Mouse (Mus musculus): ENCODE data around the gene Efcab9.
"Not testable (repeated sequence)": the region's sequence is repeated elsewhere in the genome, so short reads cannot be mapped to it uniquely, and the experiment has no call there.

The Efcab9 gene

DNA sequence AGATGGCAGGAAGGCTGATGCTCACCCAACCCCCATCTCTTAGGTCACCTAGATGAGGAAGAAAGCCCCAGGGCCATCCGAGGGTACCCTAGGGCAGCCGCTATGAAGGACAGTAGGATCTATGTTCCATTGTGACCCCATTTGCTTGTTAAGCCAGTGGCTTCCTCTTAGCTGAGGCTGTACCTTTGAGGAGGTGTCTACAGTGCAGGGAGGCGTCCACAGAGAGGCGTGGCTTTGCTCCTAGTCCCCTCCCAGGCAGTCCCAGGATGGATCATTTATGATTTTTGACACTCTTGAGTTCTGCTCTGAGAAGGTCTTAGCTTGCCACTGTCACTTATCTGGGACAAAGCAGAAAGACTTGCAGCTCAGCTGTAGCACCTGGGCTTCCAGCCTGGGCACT, 7.0 kb upstream of the Efcab9 start:
- no peak for DNase-seq (ENCODE audit: low spot score in 2 of 2)

- no peak for DNase-seq (ENCODE audit: low spot score in 2 of 2)
Observed at GRCm38 (mm10) chr11:32538435-32538834, 6.6 kb upstream of the Efcab9 start.

GRCm38 (mm10) chr11:32536954-32537353, 5.1 kb upstream of the Efcab9 start:
- DNase-seq (ENCODE audit: low spot score in 2 of 2): no peak

DNA sequence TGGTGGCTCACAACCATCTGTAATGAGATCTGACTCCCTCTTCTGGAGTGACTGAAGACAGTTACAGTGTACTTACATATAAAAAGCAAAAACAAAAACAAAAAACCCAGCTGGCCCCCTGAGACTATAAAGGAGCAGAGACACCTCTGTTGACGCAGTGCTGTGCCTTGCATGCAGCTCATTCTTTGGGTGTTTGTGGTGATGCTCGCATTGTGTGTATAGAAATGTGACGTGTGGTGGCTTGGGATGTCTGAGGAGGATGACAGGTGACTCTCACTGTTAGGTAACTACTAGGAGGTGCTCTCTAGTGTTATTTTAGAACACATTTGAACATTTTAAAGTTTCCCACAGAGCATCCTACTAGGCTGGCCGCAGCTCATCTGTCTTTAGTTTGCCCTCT, 3.8 kb upstream of the Efcab9 start:
- DNase-seq (ENCODE audit: low spot score in 2 of 2): no peak

GRCm38 (mm10) chr11:32534453-32535075, 2.7 kb upstream of the Efcab9 start:
- no peak for DNase-seq (ENCODE audit: low spot score in 2 of 2)

GRCm38 (mm10) chr11:32533482-32534261, 1.8 kb upstream of the Efcab9 start:
- DNase-seq (ENCODE audit: low spot score in 2 of 2): no peak

DNA sequence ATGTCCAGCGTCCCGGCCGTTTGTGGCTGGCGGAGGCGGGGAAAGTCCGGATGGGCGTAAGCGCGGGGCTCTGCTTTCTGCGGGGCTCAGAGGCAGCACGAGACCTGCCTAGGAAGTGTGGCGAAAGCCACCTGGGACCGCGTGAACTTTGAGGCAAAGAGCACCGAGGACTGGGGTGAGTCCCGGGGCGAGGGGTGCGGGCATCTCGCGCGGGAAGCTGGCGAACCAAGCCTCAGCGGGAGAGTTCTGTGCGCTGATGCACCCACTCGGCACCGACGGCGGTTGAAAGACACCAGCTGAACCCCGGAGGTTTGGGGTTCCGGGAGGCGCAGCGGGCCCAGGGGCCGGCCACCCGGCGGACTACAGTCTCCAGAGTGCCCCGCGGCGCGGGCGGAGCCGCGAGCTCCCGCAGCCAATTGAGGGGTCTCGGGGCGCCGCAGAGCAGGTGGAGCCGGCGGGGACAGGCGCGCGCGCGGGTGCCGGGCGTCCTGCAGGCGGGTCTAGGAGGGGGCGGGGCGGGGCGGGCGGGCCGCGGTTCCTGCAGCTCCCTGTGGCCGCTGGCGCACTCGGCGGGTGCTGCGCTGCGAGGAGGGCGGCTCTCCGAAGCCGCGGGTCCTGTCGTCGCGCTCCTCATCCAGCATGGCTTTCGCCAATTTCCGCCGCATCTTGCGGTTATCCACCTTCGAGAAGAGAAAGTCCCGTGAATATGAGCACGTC, 1.0 kb upstream of the Efcab9 start, which contains the start of gene Stk10:
Gene Stk10, plus strand, starts transcription at position 541 of the 717 bp plus-strand sequence.
- peak; percentile 79 to 84 for DNase-seq (ENCODE audit: low spot score in 2 of 2)

DNA sequence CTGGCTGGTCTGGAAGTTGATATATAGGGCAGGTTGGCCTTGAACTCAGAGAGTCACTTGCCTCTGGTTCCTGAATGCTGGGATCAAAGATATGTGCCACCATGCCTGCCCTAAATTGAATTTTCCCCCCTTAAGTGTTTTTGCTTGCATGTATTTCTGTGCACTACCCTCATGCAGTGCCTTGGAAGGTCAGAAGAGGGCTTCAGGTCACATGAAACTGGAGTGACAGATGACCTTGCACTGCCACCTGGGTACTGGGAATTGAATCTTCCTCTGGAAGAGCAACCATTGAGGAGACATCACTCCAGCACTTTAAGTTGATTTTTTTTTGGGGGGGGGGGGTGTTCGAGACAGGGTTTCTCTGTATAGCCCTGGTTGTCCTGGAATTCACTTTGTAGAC, 1.7 kb downstream of the Efcab9 start:
- DNase-seq (ENCODE audit: low spot score in 2 of 2): no peak

DNA sequence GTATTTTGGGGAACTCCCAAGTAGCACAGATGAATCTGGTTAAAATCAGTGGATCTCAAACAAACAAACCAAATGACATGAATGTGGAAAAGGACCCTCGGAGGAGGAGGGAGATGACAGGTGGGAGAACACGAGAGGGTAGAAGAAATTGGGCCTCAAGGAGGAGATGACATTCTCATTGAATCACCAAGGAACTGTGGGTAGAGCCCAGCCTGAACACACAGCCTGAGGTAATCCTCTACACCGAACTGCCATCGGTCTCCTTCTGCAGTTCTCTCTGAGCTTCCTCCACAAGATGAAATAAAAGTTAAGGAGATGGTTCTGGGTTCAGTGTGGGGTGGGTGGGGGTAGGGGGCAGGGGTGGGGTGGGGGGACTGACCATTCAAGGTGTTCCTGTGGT, 4.9 kb downstream of the Efcab9 start:
- DNase-seq (ENCODE audit: low spot score in 2 of 2): no peak

- no peak for DNase-seq (ENCODE audit: low spot score in 2 of 2)
Observed at GRCm38 (mm10) chr11:32524122-32524920, 7.6 kb downstream of the Efcab9 start.

DNA sequence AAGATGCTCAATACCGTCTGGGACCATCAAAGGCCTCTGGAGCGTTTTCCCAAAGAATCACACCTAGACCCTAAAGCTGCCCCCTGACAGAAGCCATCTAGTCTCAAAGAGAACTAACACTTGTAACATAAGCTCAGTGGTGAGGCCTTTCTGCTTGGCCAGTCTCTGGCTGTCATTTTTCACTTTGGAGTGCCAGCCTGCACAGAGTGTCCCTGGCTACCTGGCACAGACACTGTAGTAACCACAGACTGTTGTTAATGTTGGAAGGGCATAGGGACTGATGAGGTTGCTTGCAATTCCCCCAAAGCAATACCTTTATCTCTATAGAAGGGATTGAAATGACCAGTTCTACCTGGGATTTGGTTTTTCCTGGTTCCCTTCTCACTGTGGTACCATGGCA, 10.6 kb downstream of the Efcab9 start:
- DNase-seq (ENCODE audit: low spot score in 2 of 2): no peak

- no peak for DNase-seq (ENCODE audit: low spot score in 2 of 2)
Observed at GRCm38 (mm10) chr11:32519354-32519753, 12.5 kb downstream of the Efcab9 start.

GRCm38 (mm10) chr11:32518770-32519169, 13.1 kb downstream of the Efcab9 start:
- DNase-seq (ENCODE audit: low spot score in 2 of 2): no peak

DNA sequence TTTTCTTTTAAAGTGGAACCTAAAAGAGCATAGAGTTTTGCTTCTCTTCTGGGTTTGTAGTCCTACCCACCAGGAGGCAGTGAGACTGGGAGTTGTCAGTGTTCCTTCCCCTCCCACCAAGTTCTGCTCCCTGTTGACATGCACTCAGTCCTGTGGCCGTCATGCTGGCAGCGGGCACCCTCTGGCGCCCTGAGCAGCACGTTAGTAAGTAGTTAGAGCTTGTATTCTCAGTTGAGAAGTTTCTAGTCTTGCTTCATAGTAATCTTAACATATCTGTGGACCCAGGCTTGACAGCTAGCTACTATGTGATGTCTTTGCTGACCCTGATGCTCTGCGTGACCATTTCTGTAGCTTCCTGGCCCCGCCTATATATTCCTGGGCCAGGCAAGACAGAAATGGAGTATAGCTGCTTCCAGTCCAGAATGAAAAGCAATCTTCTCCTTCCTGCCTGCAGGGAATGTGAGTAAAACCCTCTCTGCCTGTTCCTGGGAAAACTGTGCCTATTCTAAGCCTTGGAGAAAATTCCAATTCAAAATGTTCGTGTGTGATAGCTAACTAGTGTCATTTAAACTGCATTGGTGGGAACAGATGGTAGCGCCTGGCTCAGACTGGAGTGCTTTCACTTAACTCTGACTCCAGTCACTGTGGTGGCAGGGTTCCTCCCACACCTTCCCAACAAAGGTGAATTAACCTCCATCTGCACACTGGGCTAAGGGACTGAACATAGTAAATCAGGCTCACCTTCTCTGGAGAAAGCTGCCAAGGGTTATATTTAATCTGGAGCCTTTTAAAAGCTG, 14.8 kb downstream of the Efcab9 start:
- no peak for DNase-seq (ENCODE audit: low spot score in 2 of 2)

GRCm38 (mm10) chr11:32516091-32516490, 15.8 kb downstream of the Efcab9 start:
- DNase-seq (ENCODE audit: low spot score in 2 of 2): no peak

DNA sequence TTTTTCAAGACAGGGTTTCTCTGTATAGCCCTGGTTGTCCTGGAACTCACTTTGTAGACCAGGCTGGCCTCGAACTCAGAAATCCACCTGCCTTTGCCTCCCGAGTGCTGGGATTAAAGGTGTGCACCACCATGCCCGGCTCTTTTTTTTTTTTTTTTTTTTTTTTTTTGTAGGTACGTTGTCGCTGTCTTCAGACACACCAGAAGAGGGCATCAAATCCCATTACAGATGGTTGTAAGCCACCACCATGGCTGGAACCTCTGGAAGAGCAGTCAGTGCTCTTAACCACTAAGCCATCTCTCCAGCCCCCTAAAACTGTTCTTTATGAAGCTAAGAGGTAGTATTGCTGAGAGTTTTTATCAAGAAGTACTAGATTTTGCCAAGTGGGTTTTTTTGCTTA, 17.0 kb downstream of the Efcab9 start:
- DNase-seq (ENCODE audit: low spot score in 2 of 2): not testable (repeated sequence)

GRCm38 (mm10) chr11:32510930-32511329, 21.0 kb downstream of the Efcab9 start:
- no peak for DNase-seq (ENCODE audit: low spot score in 2 of 2)

- no peak for DNase-seq (ENCODE audit: low spot score in 2 of 2)
Observed at GRCm38 (mm10) chr11:32505091-32505739, 26.7 kb downstream of the Efcab9 start.

DNA sequence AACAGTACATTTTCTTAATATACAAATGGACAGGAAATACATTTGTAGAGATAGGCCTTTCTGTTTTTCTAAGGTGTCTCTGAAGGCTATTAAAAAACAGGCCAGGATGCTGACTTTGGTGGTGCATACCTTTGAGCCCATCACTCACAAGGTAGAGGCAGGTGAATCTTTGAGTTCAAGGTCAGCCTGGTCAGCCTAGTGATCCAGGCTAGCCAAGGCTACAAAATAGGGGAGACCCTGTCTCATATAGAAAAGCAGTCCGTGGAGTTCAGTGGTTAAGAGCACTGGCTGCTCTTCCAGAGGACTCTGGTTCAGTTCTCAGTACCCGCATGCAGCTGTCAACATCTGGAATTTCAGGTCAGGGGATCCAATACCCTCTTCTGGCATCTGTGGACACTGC, 28.2 kb downstream of the Efcab9 start:
- no peak for DNase-seq (ENCODE audit: low spot score in 2 of 2)

- no peak for DNase-seq (ENCODE audit: low spot score in 2 of 2)
Observed at GRCm38 (mm10) chr11:32499931-32500330, 31.9 kb downstream of the Efcab9 start.

Data from frontal cortex, postnatal 14 days (tissue).